Mouse (Mus musculus): Measurements from ENCODE around the gene Fam83c.
"Not testable (repeated sequence)": the region's sequence is repeated elsewhere in the genome, so short reads cannot be mapped to it uniquely, and the experiment has no call there.

Fam83c gene

DNA sequence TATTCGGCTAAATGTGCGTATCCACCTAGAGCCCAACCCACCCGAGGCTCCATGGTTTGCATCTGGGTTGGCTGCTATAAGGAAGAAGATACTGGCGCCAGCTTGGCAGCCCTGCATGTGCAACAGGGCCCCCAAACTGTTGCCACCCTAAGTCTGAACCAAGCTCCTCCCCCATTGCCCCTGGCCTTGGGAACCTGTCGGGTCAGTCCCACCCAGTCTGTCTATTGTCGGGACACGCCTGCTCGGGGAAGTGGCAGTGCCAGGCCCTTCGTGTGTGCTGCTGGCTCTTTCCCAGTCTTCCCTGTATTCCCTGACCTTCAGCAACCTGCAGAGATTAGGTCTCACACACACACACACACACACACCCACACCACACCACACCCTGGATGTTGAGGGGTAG is at the start of gene Fam83c:
Fam83c (minus strand) TSS at position 123 of the 400 bp plus-strand sequence.
- DNase-seq (ENCODE audit: low spot score), result no peak

DNA sequence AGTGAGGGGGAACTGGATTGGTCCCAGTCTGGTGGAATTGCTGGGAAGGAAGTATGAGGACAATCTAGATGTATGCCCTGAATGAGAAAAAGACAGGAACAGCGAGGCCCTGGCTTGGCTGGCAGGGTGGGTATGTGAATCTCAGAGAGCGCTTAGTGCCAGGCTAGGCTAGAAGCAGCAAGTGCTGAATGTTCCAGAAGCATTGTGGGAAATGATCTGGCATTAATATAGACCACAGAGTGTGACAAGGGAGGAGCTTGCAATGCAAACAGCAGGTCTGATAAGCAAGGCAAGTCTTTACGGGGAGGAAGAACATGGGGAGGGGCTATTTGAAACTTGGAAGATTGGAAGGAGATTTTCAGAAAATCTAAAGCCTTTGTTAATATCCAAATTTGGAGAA is 47.4 kb upstream of the Fam83c start:
- no peak for DNase-seq (ENCODE audit: low spot score)

DNA sequence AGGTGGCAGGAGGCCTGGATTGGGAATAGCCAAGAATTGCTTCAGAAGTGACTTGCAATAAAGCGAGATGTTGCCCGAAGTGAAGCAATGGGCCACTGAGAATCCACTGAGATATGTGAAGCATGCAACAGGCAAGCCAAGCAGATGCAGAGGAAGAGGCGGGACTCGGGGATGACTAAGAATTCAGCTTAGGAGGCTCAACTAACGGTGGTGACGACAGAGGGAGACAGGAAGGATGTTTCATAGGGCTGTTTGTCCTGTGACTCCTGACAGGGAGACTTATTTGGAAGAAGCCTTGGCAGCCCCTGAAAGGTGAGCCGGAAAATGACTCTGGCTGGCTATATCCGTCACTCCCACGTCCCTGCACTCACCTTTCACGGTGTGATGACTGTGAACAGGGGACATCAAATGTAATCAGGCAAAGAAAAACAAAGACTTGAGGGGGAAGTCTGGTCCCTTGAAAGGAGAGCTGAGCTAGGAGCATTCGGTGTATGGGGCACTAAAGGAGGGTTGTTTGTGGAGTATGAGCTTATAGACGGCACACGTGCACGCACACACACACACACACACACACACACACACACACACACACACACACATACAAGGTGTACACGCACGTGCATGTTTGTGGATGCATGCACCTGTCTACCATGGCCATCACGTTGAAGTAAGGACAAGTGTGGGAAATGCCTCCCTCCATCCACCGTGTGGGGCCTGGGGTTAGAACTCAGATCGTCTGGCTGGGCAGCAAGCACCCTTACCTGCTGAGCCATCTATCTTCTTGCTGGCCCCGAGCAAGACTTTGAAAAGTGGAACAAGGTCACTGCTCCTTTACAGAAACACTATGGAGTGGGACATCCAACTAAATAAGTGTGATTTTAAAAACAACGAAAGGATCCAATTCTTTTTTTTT is 44.6 kb upstream of the Fam83c start:
- no peak for DNase-seq (ENCODE audit: low spot score)

DNA sequence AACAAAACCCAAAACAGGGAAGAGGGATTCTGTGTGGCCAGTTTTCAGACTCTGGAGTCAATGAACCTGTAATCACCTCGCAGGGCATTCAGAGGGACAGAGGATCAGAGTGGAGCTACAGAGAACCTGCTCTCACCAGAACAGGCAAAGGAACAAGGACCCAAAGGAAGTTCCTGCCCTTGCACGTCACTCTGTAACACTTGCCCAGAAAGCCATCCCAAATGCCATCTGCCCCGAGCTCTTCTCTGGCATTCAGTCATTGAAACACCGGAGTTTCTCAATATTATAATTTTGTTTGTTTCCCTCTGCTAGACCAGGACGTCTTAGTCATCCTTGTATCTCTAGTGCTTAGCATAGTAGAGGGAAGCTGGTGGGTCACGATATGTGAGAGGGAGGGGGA is 39.0 kb upstream of the Fam83c start:
- DNase-seq (ENCODE audit: low spot score), result no peak

DNA sequence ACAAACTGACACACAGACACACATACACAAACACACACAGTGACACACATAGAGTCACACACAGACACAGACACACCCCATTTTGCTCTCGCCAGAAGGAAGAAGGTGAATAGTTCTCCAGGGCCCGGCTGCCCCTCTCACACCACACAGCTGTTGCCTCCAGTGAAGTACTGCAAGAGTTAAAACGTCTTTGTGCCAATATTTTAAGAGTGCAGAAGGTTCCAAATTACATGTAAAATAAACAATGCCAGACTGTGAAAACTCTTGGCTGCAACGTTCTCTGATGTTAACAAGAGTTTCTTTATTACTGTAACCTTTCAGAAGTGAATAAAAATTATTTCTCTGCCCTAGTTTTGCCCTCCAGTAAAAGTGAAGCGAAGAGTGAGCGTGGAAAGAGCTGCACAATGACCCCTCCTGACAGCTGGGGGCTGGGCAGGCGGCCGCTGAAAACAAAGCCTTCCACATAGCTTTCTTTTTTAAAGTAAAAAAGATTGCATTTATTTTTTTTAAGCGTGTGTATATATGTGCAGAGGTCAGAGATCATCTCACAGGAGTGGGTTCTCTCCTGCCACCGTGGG is 38.4 kb upstream of the Fam83c start:
- no peak for DNase-seq (ENCODE audit: low spot score)

DNA sequence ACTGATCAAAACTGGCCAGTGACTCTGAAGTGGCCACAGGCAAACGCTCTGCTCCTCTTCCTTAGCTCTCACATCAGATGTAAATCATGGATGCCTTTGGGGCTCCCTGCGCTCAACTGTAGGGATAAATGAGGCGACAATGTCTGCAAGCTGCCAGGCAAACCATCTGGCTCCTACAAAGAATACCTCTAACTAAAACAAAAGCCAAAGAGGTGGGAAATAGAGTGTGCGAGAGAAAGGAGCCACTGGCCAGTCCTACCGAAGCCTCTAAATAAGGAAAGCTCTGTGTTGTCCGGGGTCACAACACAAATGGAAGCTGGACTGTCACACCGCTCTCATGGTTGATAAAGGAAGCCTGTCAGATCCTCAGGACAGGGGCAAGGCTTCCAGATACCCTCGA is 37.8 kb upstream of the Fam83c start:
- DNase-seq (ENCODE audit: low spot score), result no peak

DNA sequence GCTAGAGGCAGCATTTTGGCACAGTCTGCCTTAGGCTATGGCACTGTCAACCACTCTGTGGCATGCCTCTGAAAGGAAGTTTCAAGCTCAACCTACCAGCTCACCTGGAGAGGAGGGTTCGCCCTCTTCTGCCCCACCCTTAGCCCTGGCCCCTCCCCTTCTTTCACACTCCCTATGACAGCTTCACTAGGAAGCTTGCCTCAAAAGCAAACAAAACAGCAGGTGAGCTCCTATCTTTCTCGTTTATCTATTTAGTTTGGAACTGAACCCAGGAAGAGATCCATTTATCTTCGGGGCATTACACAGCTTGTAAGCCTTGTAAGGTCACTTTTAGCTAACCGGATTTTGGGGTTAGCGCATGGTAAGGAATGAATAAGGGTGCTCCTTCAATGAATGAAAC is 35.1 kb upstream of the Fam83c start:
- DNase-seq (ENCODE audit: low spot score), result no peak

DNA sequence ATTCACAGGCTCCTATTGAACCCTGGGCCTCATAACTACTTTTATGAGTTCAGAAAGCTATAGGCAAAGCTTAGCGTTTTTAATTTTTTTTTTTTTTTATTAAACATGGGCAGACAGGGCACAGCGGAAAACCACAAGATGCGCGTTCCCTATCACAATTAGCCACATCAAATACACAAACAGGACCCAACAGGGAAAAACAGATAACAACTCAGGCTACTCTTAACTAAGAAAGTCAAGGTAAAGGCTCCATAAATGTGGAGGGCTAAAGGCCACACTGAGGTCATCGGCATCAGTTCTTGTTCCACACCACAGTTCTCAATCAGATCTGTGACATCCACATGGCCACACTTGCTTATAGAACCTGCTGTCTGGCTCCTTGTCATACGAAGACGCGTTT is 33.7 kb upstream of the Fam83c start:
- no peak for DNase-seq (ENCODE audit: low spot score)

DNA sequence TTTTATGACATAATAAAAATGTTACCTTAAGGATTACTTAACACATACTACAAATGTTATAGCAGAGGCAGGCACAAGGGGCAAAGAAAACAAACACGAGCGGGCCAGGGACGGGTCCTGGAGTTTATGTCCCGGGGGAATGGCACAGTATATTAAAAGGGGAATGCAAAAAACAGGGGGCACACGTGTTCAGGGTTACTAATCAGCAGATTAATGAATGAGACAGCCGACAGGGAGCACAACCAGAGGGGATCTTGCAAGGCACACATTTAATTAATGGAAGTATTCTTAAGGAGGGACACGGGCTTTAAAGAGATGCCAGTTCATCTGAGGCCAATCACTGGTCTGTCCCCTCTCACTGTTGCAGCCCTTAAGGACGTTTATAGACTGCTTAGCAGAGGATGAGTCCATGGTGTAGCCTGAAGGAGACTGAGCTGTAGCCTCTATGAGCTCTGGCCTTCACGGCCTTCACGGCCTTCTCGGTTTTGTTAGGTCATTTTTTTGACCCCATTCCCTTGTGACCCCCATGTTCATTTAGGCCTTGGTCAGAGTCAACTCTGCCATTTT is 28.7 kb upstream of the Fam83c start:
- no peak for DNase-seq (ENCODE audit: low spot score)

DNA sequence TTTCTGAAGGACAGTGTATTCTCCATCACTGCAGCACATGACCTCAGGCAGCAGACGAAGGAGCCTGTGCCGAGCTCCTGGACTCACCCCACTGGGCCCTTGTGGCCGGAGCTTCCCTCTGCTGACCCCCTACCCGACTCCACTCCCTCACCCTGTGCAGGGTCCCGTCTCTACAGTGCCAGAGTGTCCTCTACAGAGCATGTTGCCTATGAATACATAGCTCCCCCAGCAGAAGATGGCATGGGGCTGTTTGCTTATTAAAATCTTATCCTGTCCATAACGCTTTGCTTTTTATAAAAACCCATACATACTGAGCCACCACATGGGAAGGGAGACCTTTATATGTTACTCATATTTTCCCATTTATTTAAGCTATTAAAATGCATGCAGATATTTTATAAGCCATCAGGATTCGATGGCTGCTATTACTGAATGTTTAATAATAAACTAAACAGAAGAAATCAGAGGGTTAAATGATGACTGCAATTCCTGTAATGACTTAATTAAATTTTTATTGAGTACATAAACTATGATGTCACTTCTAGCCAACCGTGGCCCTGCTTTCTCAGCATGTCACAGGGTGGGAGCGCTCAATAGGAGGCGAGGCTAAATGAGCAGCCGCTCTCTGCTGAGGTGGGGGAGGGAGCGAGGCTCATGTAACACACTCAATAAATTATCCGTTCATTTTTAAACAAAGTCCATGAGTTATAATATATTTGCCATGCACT is 28.1 kb upstream of the Fam83c start:
- DNase-seq (ENCODE audit: low spot score), result no peak

DNA sequence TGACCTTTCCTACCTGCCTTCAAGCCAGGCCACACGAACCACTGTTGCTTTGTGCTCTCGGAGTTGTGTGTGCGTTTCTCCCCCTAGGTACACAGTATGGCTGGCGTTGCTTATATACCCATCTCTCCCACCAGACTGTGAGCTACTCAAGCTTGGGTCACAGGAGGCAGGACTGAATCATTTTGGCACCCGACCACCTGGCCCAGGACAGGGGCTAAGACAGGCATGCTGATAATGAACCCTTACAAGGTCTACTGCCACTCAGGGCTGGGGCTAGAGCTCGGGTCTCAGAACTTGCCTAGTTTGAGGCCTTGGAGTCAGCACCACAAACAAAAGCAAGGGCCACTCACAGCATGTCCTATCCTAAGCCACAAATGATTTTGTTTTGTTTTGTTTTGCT is 26.9 kb upstream of the Fam83c start:
- no peak for DNase-seq (ENCODE audit: low spot score)

DNA sequence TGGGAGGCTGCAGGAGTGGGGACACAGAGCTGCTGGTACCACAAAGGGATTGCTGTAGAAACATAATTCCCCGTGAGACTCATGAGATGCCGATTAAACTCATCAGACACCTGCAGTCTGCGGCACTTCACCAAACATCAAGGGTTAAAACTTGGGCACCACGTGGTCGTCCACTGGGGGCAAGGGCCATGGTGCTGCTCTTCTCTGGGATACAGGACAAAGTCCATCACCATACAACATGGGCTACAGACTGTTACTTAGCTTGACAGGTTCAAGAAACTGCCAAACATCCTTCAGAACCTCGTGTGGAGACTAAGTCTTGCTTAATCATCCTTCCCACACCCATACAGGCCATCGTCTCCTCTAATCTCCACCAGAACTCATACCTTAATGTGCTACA is 25.4 kb upstream of the Fam83c start:
- no peak for DNase-seq (ENCODE audit: low spot score)

DNA sequence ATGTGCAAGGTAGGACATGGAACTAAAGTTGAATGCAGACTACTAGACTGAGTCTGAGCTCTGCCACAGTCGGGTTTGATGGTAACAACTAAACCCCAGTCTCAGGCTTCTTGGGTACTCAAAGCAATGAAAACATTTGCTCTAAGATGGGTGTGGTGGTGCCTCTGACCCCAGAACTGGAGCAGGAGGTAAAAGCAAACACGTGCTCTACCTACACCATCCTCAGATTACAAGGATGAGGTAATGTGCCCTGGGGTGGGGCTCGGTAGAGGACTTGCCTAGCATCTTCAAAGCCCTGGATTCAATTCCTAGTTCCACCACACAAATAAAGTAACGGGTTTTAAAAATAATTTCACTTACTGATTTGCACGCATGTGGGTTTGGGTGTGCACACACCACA is 17.9 kb upstream of the Fam83c start:
- DNase-seq (ENCODE audit: low spot score), result no peak

DNA sequence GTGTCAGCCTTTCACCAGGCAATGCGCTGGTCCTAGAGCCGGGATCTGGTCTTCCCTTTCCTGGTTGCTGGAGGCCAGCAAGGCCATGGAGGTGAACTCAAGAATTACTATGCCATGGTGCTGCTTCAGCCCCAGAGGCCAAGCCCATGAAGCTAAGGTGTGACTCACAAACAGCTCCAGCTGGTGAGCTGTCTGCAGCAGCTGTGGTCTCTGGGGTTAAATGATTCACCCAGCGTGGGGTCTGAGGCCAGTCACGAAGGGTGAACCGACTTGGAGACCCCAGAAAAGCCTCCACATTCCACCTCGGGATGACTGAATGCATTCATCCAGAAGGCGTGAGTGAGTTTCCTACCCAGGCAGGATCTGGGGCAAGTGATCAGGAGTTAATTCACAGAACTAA is 15.5 kb upstream of the Fam83c start:
- DNase-seq (ENCODE audit: low spot score), result no peak

DNA sequence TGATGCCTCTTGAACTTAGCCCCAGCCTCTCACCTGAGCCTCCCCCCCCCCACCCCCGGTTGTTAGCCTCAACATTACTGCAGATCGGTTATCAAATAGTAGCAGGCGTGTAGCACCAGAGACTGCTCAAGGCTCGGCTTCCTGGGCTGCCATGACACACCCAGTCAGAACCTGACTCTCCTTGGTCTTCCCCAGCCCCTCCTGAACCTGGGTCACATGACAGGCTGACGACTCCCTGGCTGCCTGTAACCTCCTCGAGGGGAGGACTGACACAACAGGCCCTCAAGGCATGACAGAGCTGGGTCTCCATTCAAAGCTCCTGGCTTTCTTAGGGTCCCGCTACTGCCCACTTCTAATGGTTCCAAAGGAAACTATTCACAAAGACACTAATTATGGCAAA is 14.8 kb upstream of the Fam83c start:
- no peak for DNase-seq (ENCODE audit: low spot score)

DNA sequence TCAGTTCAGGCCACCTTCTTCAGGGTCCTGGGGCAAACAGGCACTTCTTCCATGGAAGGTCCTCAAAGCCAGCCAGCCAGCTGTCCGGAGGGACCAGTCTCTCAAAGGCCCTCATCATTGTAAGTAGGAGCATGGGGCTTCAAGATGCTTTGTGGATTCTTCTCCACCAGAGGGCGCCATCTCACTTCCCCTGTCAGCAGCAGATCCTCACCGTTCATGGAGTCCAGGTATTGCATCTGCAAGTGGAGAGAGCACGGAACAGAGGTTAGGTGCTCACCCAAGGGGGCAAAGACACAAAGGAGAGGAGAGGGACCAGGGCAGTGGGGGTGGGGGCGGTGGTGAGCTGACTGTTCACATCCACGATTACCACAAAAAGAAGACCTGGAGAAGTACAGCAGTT is 13.6 kb upstream of the Fam83c start:
- DNase-seq (ENCODE audit: low spot score), result peak; percentile 61

DNA sequence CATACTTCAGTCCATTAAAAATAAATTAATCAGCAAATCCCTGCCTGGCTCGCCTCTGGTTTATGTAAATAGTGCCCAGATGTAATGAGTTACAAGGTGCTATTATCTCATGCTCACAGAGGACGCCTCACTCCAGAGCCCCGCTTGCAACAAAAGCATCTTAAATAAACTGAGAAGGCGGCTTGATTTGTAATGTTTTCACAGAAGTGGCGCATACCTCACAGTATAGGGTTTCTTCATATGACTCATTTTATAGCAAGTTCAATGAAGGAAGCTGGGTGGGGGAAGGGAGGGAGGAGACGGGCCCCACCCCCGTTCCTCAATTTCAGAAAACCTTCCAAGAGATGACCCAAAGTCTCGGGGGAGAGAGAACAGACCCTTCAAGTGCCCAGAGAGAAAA is 12.3 kb upstream of the Fam83c start:
- no peak for DNase-seq (ENCODE audit: low spot score)

DNA sequence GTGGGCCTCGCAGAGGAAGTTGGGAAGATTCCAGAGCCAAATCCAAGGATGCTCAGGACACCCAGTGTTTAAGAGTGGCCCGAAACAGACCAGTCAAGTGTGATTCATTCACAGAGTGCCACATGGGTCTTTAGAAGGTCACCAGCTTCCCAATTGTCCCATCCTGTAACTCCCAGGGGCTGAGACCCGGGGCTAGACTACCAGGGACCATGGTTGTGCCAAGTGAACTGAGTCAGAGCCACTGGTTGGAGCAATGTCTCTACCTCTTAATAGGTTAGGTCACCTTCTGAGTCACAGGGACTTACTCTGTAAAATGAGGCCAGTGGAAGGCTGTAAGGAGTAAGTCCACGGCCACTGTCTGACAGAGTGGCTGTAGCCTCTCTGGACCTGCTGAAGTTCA is 4.3 kb upstream of the Fam83c start:
- no peak for DNase-seq (ENCODE audit: low spot score)

DNA sequence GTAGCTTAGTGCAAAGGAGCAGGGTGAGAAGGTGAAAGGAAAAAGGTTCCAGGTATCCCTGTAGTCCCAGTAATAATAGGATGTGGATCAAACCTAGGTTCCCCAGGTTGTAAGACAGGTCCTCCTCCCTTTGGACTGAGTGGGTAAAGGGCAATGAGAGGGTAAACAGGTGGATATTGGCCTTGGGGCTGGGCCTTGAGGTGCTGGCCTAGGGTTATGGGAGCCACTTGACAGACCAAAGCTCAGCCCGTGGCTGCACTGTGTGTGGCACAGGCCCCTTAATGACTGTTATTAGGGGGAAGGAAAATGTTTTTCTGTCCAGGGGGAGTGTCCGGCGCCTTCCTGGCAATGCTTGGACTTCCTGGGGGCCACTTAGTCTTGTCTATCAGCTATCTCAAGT is 3.3 kb upstream of the Fam83c start:
- no peak for DNase-seq (ENCODE audit: low spot score)

DNA sequence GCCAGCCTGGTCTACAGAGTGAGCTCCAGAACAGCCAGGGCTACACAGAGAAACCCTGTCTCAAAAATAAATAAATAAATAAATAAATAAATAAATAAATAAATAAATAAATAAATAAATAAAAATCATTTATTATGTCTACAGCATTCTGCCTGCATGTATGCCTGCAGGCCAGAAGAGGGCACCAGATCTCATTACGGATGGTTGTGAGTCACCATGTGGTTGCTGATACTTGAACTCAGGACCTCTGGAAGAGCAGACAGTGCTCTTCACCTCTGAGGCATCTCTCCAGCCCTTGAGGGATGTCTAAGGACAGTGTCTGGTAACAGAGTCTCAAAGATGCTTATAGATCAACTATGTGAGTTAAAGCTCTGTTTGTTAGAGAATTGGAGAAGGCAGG is 2.6 kb downstream of the Fam83c start:
- DNase-seq (ENCODE audit: low spot score), result not testable (repeated sequence)

DNA sequence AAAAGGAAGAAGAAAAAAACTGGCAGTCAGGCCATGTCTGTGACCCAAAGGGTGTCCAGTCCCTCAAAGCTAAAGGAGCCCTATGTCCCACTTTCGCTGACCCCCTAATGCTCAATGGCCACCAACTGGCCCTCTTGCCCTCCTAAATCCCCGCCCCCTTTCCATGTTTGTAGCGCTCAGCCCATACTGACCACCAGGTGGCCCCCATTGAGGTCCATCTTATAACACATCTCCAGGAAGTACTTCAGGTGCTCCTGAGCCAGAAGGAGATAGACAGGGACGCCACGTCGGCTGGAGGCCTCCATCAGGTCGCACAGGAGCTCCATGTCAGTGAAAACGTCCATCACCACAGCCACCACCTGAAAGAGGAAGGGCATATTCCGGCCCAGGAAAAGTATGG is 3.4 kb downstream of the Fam83c start:
- no peak for DNase-seq (ENCODE audit: low spot score)

DNA sequence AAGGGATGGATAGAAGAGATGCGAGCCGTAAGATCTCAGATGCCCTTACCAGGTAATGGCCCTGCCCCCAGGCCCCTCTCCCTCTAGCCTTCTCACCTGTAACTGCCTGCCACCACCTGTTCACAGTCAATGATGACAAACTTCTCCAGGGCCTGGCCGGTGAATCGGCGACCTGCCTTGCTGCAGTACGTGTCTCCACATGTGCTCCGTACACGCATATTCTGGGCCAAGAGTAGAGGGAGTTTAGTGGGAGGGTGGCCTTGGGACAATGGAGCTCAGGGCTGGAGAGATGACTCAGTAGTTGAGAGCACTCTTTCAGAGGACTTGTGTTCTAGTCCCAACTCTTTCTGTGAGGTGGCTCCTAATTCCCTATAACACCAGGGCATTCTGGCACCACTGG is 3.8 kb downstream of the Fam83c start:
- no peak for DNase-seq (ENCODE audit: low spot score)
